Mouse (Mus musculus): ENCODE measurements around the gene BC051665. TPM values are rescaled to one million over a fixed set of nuclear protein-coding genes. Genes with fewer than 3 reads are reported as not detected.

The BC051665 gene
- total RNA-seq (2023) = not detected

GRCm38 (mm10) chr13:60786264-60786663 is at the start of gene BC051665:
TSS of gene BC051665 (minus strand) at chr13:60786364.

GRCm38 (mm10) chr13:60802749-60803148 is 16.6 kb upstream of the BC051665 start, which contains the start of gene Ctsll3:
TSS of gene Ctsll3 (minus strand) at chr13:60802849.

Other genes with a start within 250 kb of the BC051665 start
- gene Dapk1, start 184.4 kb downstream of the BC051665 start, total RNA-seq (2023) = 10 to 100 TPM; 15.2 to 16.0 TPM
- not detected for gene Ctsll3, start 16.5 kb upstream of the BC051665 start, total RNA-seq (2023)
- gene 4930486L24Rik, start 78.1 kb upstream of the BC051665 start, total RNA-seq (2023) = not detected
- gene Gm49392, start 110.5 kb upstream of the BC051665 start, total RNA-seq (2023) = not detected
- gene Ctla2b, start 111.1 kb upstream of the BC051665 start, total RNA-seq (2023) = 1 to 10 TPM in 1 of 2 experiments, not detected in 1; 1.3 TPM
- gene Tpbpb, start 118.5 kb upstream of the BC051665 start, total RNA-seq (2023) = not detected
- not detected for gene Gm49393, start 149.2 kb upstream of the BC051665 start, total RNA-seq (2023)
- gene Gm49391, start 150.2 kb upstream of the BC051665 start, total RNA-seq (2023) = not detected
- 1 to 10 TPM in 1 of 2 experiments, not detected in 1; 1.6 TPM for gene Ctla2a, start 150.3 kb upstream of the BC051665 start, total RNA-seq (2023)
- not detected for gene Tpbpa, start 155.6 kb upstream of the BC051665 start, total RNA-seq (2023)
- gene Ctsj, start 219.6 kb upstream of the BC051665 start, total RNA-seq (2023) = not detected

Measured in neutrophil, adult 83 days (primary cell).